Mouse (Mus musculus) spleen, adult 2 months (tissue): ENCODE measurements at regions not wholly inside any gene's neighbourhood (a gene's known extent, or its start where the extent isn't known, plus 50 kb on each side); places are given as distances from the start of the nearest gene placed in this dataset.
A peak's percentile ranks its signal among the peaks of the same experiment; 100 is the strongest.

Source experiments
- DNase-seq, 2 experiments: peaks; one replicate each; pipeline versions ENCODE4 v3.0.0 to v3.0.0-alpha.2; 2012 to 2021; ENCODE audit warnings: low spot score in 2 of 2, low read depth in 1 of 2
- H3K27ac ChIP-seq: fragments of 200-500 bp; 2 replicates; pipeline ENCODE4 v1.5.1; 2012; ENCODE audit warnings: low read length, inconsistent platforms; ENCODE audit not compliant: insufficient read depth
- H3K27me3 ChIP-seq: fragments of 200-500 bp; 2 replicates; pipeline ENCODE4 v1.6.1; 2012; ENCODE audit warnings: mild to moderate bottlenecking, moderate library complexity, low read length, inconsistent platforms; ENCODE audit not compliant: control insufficient read depth, insufficient read depth
- H3K36me3 ChIP-seq: fragments of 200-500 bp; 2 replicates; pipeline ENCODE4 v1.6.1; 2012; ENCODE audit warnings: mild to moderate bottlenecking, low read length, inconsistent platforms; ENCODE audit not compliant: control insufficient read depth, insufficient read depth
- H3K4me1 ChIP-seq: fragments of 200-500 bp; 2 replicates; pipeline ENCODE4 v1.6.1; 2011; ENCODE audit warnings: inconsistent platforms; ENCODE audit not compliant: control insufficient read depth, insufficient read depth, insufficient read length
- H3K4me3 ChIP-seq: fragments of 200-500 bp; 2 replicates; pipeline ENCODE4 v1.5.1; 2011; ENCODE audit warnings: mild to moderate bottlenecking, inconsistent platforms; ENCODE audit not compliant: insufficient read depth, insufficient read length; ENCODE audit errors: extremely low read depth
- CTCF ChIP-seq: fragments of 200-500 bp; IDR thresholded peaks from 2 replicates; pipeline ENCODE4 v1.5.1; 2011; ENCODE audit warnings: mild to moderate bottlenecking, inconsistent platforms; ENCODE audit not compliant: insufficient read depth, insufficient read length, insufficient replicate concordance; ENCODE audit errors: extremely low read depth
- POLR2A ChIP-seq: fragments of 200-500 bp; IDR thresholded peaks from 2 replicates; pipeline ENCODE4 v1.6.1; 2011; ENCODE audit warnings: low read depth, low read length, inconsistent platforms
- WGBS: fragments of 180-500 bp; shearing (Covaris S2); methylation state at CpG from one replicate; pipeline ENCODE4 v1.1.7; 2018; 5-methylcytosine and 5-hydroxymethylcytosine counted together

DNA sequence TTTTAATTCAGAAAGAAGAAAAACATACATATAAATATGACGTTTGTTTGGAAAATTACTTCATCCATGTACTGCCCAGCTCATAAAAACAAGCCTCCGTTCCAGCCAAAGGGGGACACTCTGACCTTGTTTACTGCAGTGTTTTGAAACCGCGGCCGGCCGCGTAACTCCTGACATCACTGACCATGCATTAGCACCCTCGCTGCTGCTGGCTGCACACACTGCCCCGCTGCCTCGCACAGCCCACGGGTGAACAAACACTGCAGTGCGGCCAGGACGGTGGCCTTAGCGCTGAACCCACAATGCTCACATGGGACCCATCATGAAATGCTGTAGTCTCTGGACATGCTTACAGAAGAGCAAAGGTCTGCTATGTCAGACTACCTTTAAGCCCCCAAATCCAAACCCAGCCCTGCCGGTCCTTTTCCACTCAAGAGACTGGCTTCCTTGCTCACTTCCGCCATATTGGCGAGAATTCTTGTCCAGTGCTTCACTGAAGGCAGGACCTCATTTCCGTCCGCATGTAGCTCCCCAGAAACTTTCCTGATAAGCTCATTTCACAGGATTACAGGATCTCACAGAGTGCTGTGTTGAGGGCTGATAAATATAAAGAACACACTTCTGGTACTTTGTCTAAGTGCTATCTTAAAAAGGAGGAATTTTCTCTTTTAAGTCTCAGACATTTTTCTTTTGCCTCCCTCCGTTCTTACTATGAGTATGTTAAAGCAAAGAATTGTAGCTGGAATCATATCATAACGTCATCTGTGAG is 154.9 kb upstream of the Klf14 start:
- no peaks in the 10 kb centered on the region for H3K27me3 ChIP-seq
- H3K4me3 ChIP-seq, result peak overlapping the region; percentile 61
- H3K36me3 ChIP-seq, result peaks cover 1% of the 10 kb centered on the region; the same call in 1 of the 2 replicates
- H3K27ac ChIP-seq, result peak overlapping the region; percentile 34
- TF ChIP-seq POLR2A, result no peak
- TF ChIP-seq CTCF, result no peak
- WGBS, result 81% methylated on average over 21 of the region's 21 CpGs
- H3K4me1 ChIP-seq, result peaks cover 24% of the 10 kb centered on the region
- DNase-seq, result no peak

DNA sequence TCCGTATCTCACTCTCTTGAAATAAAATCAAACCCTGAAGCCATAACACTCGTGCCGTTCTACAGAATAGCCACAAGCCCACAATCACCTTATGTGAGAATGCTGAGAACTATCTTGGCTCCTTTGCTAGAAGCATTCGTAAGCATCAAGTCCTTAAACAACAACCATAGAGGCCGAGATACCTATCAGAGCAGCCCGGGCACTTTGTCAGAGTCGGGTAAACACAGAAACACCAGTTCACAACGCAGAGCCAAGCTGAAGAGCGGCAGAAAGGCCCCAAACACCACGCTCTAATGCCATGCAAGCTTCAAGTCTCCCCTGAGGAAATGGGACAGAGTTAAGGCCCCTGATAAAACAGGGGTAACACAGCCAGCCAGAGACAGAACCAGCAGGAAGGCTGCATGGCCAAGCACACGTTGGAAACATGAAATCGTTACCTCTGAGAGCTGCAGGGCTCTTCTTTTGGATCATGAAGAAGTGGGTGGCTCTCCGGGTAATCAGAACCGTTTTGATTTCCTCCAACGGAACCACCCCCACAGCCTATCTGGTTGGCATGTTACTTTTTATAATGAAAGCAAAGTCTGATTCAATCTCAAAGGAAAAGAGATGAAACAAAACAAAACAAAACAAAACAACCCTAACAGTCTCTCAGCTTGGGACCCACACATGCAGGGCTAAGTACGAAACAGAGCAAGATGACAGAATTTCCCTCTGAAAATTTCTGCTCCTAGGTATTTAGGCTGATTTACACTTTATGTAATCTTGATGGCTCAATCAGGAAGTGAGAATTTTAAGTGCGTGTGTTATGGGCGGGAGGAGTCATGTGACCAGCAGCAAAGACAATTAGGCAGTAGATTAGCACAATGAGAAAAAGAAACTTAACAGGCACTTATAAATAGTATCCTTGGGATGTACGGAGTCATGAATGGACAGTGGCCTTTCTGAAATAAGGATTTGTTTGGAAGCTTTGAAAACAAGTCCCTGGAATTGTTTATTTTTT is 155.8 kb upstream of the Klf14 start:
- peaks cover 24% of the 10 kb centered on the region for H3K4me1 ChIP-seq
- H3K4me3 ChIP-seq, result peak overlapping the region; percentile 61
- TF ChIP-seq POLR2A, result no peak
- TF ChIP-seq CTCF, result no peak
- H3K27me3 ChIP-seq, result no peaks in the 10 kb centered on the region
- WGBS, result 21% methylated on average over 19 of the region's 19 CpGs
- peak overlapping the region; percentile 77 for H3K27ac ChIP-seq
- DNase-seq, result peak; percentile 43 to 73
- H3K36me3 ChIP-seq, result peaks cover 3% of the 10 kb centered on the region; the same call in 1 of the 2 replicates

GRCm38 (mm10) chr6:31115566-31115965 is 156.7 kb upstream of the Klf14 start:
- Histone ChIP-seq H3K36me3 (peaks cover 5% of the 10 kb centered on the region; the same call in 1 of the 2 replicates), H3K4me1 (peaks cover 24% of the 10 kb centered on the region), H3K4me3 (no peak overlapping the region), H3K27ac (peak overlapping the region; percentile 69), H3K27me3 (no peaks in the 10 kb centered on the region)
- 76% methylated on average over 4 of the region's 4 CpGs for WGBS
- DNase-seq, result no peak
- TF ChIP-seq POLR2A, result no peak
- TF ChIP-seq CTCF, result no peak

DNA sequence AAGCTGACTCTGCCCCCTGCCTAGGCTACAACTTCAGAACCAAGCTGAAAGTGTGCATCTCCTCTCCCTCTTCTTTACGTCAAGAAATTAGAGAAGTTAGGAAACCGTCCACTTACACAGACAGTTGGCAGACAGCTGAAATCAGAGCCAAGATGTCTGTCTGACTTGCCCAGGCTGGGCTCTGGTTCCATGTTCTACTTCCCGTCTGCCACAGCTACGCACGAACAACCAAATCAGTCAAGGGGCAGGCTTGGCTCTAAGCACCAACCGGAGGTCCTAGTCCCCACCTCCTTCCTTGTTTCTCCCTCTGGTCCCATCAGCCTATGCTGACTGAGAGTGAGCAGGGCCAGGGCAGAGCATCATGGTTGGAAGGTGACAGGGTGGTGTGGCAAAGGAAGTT is 157.5 kb upstream of the Klf14 start:
- WGBS, result 38% methylated on average over 6 of the region's 6 CpGs
- no peak overlapping the region for H3K4me3 ChIP-seq
- no peak for TF ChIP-seq CTCF
- peaks cover 5% of the 10 kb centered on the region; the same call in 1 of the 2 replicates for H3K36me3 ChIP-seq
- peaks cover 24% of the 10 kb centered on the region for H3K4me1 ChIP-seq
- no peak for DNase-seq
- peak overlapping the region; percentile 60 for H3K27ac ChIP-seq
- H3K27me3 ChIP-seq, result no peaks in the 10 kb centered on the region

DNA sequence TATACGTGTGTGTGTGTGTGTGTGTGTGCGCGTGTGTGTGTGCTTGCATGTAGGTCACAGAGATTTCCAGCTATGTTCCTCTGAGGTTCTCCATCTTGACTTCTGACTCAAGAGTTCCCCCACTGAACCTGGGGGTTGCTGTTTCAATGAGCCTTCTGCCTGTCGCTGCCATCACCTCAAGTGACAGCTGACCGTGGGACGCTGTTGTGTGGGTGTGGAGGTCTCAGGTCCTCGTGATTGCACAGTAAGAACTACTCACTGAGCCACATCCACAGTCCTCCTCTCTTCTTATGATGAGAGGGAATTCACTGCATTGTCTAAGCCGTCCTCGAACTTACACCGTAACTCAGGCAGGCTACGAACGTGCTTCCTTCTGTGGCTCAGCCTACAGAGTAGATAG is 158.8 kb upstream of the Klf14 start:
- no peaks in the 10 kb centered on the region for H3K27me3 ChIP-seq
- no peak overlapping the region for H3K27ac ChIP-seq
- 81% methylated on average over 12 of the region's 12 CpGs for WGBS
- TF ChIP-seq POLR2A (no peak), CTCF (no peak)
- DNase-seq, result no peak
- peaks cover 5% of the 10 kb centered on the region; the same call in 1 of the 2 replicates for H3K36me3 ChIP-seq
- H3K4me3 ChIP-seq, result no peak overlapping the region
- peaks cover 21% of the 10 kb centered on the region for H3K4me1 ChIP-seq

DNA sequence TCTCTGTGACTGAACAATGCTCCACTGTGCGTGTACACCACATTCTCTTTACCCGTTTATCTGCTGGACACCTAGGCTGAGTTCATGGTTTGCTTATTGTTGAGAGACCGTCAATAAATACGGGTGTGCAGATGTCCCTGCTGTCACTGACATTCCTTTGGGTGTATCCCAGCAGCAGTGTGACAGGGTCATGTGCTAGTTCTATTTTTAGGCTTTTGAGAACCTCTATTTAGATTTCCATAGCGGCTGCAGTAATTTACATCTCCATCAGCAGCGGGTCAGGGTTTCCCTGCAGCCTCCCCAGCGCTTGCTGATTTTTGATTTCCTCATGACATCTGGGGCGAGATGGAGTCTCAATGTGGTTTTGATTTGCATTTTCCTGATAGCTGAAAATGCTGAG is 162.1 kb upstream of the Klf14 start:
- no peak overlapping the region for H3K4me3 ChIP-seq
- no peaks in the 10 kb centered on the region for H3K27me3 ChIP-seq
- peaks cover 4% of the 10 kb centered on the region; the same call in 1 of the 2 replicates for H3K36me3 ChIP-seq
- peaks cover 18% of the 10 kb centered on the region; the same call in 1 of the 2 replicates for H3K4me1 ChIP-seq
- TF ChIP-seq POLR2A, result no peak
- no peak for TF ChIP-seq CTCF
- no peak overlapping the region for H3K27ac ChIP-seq
- 81% methylated on average over 8 of the region's 8 CpGs for WGBS
- DNase-seq, result no peak

DNA sequence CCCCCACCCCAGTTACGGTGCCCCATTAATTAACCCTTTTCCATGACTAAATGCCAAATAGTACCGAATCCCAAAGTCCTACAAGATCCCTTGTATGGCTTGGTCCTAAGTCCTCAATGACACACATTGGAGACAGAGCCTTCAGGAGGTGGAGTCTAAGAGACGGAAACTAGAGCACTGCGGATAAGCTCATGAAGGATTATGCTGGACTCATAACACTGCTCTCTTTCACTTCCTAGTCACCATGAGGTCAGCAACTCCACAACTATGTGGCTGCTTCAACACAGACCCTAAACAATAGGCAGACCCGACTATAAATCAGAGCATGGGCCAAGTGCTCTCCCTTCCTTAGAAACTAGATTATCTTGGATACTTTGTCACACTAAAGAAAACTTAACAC is 164.0 kb upstream of the Klf14 start:
- H3K4me3 ChIP-seq, result no peak overlapping the region
- 64% methylated on average over 5 of the region's 5 CpGs for WGBS
- H3K4me1 ChIP-seq, result peaks cover 15% of the 10 kb centered on the region; the same call in 1 of the 2 replicates
- H3K36me3 ChIP-seq, result peaks cover 4% of the 10 kb centered on the region; the same call in 1 of the 2 replicates
- no peaks in the 10 kb centered on the region for H3K27me3 ChIP-seq
- H3K27ac ChIP-seq, result no peak overlapping the region
- no peak for TF ChIP-seq CTCF
- TF ChIP-seq POLR2A, result no peak
- no peak for DNase-seq
